Mouse (Mus musculus) layer of hippocampus, postnatal 14 days (tissue): Measurements from ENCODE around the gene Lrrd1. TPM values are rescaled to one million over a fixed set of nuclear protein-coding genes. Genes with fewer than 3 reads are reported as not detected.
"Not testable (repeated sequence)": the region's sequence is repeated elsewhere in the genome, so short reads cannot be mapped to it uniquely, and the experiment has no call there.

Source experiments
- DNase-seq, 2 experiments: peaks; one replicate each; pipeline ENCODE4 v3.0.0; 2021 to 2022; ENCODE audit warnings: low spot score in 2 of 2, mixed read lengths in 1 of 2
- long read RNA-seq, 2 experiments: library from polyadenylated mRNA; stranded (forward); transcript quantifications; one replicate each; pipeline ENCODE4 v2.0.0; 2021
- total RNA-seq, 2 experiments: library from RNA; stranded (reverse); gene quantifications; 2 replicates each; pipeline ENCODE4 v1.2.3; 2021

Lrrd1 gene
- total RNA-seq: under 1 TPM; 0.17 to 0.18 TPM
- long read RNA-seq, experiment 1: 0 reads
- long read RNA-seq, experiment 2: 0 reads

GRCm38 (mm10) chr5:3845026-3845425, at the start of gene Lrrd1:
Gene Lrrd1 (plus strand): TSS chr5:3845173.
- peak in 1 of 2 experiments; percentile 4 for DNase-seq

DNA sequence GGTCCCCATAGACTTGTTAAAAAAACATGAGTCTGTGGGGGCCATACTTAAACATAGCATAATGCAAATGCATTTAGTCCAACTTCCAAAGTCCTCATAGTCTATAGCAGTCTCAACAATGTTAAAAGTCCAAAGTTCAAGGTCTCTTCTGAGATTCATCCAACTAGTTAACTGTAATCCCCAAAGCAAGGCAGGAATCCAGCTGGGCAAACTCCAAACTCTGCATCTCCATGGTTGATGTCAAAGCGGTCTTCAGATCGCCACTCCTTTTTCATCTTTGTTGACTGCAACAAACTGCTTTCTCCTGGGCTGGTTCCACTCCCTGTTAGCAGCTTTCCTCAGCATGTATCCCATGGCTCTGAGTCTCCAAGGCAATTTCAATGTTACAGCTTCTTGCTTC, 47.9 kb upstream of the Lrrd1 start:
- not testable (repeated sequence) for DNase-seq

DNA sequence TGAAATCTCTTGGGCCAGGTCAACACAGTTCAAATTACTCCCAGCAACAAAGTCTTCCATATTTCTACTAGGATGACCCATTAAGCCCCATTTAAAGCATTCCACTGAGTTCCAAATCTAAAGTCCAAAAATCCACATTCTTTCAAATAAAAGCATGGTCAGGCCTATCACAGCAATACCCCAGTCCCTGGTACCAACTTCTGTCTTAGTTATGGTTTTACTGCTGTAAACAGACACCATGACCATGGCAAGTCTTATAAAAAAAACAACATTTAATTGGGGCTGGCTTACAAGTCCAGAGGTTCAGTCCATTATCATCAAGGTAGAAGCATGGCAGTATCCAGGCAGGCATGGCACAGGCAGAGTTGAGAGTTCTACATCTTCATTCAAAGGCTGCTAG, 46.3 kb upstream of the Lrrd1 start:
- not testable (repeated sequence) for DNase-seq

GRCm38 (mm10) chr5:3800041-3800440, 44.9 kb upstream of the Lrrd1 start:
- DNase-seq: no peak

DNA sequence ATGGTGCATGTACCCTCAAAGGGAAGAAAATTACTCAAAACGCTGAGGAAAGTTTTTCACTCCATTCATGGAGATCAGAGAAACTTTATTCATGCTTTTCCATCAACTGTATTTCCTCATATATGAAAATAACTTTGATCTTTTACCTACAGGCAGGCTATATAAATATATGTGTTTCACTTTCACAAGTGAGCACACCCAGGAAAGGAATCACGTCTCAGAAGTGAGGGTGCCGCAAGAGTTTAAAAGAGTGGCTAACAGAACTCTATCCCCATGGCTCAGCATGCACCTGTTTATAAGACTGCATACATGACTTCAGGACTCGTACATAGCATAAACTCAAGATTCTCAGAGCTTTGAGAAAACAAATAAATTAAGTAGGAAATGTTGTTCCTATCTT, 44.1 kb upstream of the Lrrd1 start:
- no peak for DNase-seq

GRCm38 (mm10) chr5:3801672-3802432, 43.1 kb upstream of the Lrrd1 start:
- DNase-seq: peak; percentile 5 to 8

DNA sequence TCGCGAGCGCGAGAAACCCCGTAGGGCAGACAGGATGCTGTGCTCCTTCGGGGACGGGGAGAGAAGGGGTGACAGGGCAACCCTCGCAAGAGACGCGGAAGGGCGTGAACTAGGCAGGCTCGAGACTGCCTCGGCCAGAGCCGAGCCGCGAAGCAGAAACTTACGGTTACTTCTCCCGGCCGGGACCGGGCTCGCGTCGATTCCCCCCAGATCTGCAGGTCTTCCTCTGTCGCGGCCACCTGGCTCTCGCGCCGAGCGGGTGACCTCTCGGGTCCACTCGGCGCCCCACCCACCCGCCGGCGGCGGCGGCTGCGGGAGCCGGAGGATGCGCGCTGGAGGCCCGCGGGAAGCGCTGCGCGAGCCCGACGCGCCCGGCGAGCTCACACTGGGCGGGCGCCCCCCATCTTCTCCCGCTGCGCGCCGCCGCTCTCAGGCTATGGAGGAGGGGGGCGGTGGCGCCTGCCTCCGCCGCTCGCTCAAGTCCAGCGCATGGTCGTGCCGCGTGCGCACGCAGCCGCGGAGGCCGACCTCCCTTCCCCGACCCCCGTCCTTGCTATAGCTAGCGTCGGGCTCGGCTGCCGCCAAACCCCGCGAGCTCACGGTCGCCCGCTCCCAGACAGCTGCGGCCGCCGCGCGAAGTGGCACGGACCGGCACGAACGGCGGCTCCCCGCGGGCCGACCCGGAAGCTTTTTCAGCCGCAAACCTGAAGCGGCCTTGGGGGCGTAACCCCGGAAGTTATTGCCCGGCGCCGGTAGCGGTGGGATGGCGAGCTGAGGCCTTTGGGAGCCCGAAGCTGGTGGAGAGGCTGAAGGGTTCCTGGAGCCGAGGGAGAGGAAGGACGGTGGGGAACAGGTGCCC, 42.3 kb upstream of the Lrrd1 start, which contains the start of the genes Ankib1 and Krit1:
Gene Ankib1, minus strand, starts transcription at position 493 of the 859 bp plus-strand sequence.
Gene Krit1, plus strand, starts transcription at position 752 of the 859 bp plus-strand sequence.
- peak; percentile 91 to 92 for DNase-seq

- no peak for DNase-seq
Measured at GRCm38 (mm10) chr5:3803292-3804165, 41.4 kb upstream of the Lrrd1 start.

GRCm38 (mm10) chr5:3808472-3808871, 36.5 kb upstream of the Lrrd1 start:
- DNase-seq: no peak

GRCm38 (mm10) chr5:3834107-3834506, 10.9 kb upstream of the Lrrd1 start:
- no peak for DNase-seq

DNA sequence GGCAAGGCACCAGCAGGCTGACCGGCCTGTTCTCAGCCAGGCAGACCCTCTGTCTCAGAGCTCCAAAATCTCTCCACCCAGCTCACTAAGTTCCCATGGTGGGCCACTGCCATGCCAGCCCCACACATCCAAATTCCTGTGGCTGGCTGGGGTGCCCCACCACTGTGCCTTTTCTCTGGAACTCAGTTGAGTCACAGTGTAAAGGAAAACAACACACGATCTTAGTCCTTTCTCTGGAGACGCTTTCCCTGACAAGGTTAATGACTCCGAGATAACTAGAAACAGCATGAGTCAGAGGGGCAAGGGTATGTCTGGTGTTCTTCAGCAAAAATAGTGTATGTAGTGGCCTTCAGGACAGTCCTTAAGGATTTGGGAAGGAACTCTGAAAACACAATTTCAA, 25.2 kb downstream of the Lrrd1 start:
- DNase-seq: no peak

DNA sequence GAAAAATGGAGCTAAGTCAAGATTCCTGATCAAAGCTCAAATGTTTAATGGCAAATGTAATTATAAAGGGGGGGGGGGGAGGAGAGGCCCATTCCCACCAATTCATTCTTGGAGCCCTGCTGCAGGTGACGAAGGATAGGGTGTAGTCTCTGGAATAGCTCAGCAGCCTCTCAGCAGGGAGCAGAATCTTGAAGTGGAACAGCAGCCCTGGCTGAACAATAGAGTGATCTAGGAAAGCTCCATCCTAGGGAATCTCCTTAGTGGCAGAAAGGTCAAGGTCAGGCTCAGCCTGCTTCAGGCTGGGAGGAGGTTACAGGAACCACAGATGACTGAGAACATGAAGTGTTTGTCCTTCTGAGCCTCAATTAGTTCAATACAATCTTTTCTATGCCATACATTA, 27.4 kb downstream of the Lrrd1 start:
- DNase-seq: no peak

GRCm38 (mm10) chr5:3873485-3873884, 28.5 kb downstream of the Lrrd1 start:
- DNase-seq: no peak

- DNase-seq: not testable (repeated sequence)
Measured at GRCm38 (mm10) chr5:3886862-3887261, 41.9 kb downstream of the Lrrd1 start.

- DNase-seq: no peak
Measured at GRCm38 (mm10) chr5:3889201-3889600, 44.2 kb downstream of the Lrrd1 start.

GRCm38 (mm10) chr5:3893459-3894293, 48.7 kb downstream of the Lrrd1 start, which contains the start of gene Mterf1a:
Gene Mterf1a (minus strand): TSS chr5:3893933.
- DNase-seq: peak; percentile 16 to 28

DNA sequence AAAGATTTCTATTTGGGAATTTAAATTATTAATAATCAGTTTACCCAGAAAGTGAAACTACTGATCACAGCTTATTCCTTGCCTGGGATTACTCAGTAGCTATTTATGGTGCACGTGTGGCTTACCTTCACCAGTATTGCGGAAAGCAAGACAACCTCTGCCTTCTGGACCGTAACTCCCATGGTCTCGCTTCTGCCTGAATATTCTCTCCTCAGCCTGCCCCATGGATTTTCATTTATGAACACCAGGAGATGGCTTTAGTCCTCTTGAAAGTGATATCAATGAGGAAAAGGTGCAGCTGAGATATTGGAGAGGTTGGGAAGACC, 49.3 kb downstream of the Lrrd1 start:
- not testable (repeated sequence) for DNase-seq

GRCm38 (mm10) chr5:3905471-3905870, 60.5 kb downstream of the Lrrd1 start:
- no peak for DNase-seq
